Mouse (Mus musculus) myocyte (in vitro differentiated cells): Measurements from ENCODE around the gene Kank1.

ENCODE experiments used
- CEBPB ChIP-seq: IDR thresholded peaks from 2 replicates; pipeline ENCODE4 v1.6.1; 2011; ENCODE audit warnings: mild to moderate bottlenecking, moderate library complexity; ENCODE audit not compliant: poor library complexity, insufficient read depth, severe bottlenecking
- E2F4 ChIP-seq: IDR thresholded peaks from one replicate; pipeline ENCODE4 v1.6.1; 2011; ENCODE audit warnings: mild to moderate bottlenecking, control low read depth, moderate library complexity; ENCODE audit not compliant: insufficient read depth
- MAX ChIP-seq: IDR thresholded peaks from one replicate; pipeline ENCODE4 v1.6.1; 2011; ENCODE audit warnings: low read depth, mild to moderate bottlenecking, control low read depth
- MYOG ChIP-seq, 3 experiments: IDR thresholded peaks; one replicate each; pipeline ENCODE4 v1.6.1; 2011; ENCODE audit warnings: control low read depth in 2 of 3, low read depth in 2 of 3, mild to moderate bottlenecking in 2 of 3; ENCODE audit not compliant: insufficient read length in 2 of 3, control insufficient read depth in 1 of 3, insufficient read depth in 1 of 3
- POLR2A ChIP-seq: IDR thresholded peaks from one replicate; pipeline ENCODE4 v1.6.1; 2011; ENCODE audit warnings: low read depth, mild to moderate bottlenecking, control low read depth, moderate library complexity; ENCODE audit not compliant: insufficient read length
- POLR2AphosphoS2 ChIP-seq: IDR thresholded peaks from one replicate; pipeline ENCODE4 v1.6.1; 2011; ENCODE audit warnings: low read depth, control low read depth; ENCODE audit not compliant: insufficient read length
- REST ChIP-seq: IDR thresholded peaks from one replicate; pipeline ENCODE4 v1.6.1; 2011; ENCODE audit warnings: mild to moderate bottlenecking, control low read depth, moderate library complexity; ENCODE audit not compliant: insufficient read depth, insufficient read length
- TCF12 ChIP-seq: IDR thresholded peaks from one replicate; pipeline ENCODE4 v1.6.1; 2011; ENCODE audit warnings: mild to moderate bottlenecking, control low read depth; ENCODE audit not compliant: poor library complexity, insufficient read depth, severe bottlenecking
- USF1 ChIP-seq: IDR thresholded peaks from one replicate; pipeline ENCODE4 v1.6.1; 2011; ENCODE audit warnings: low read depth, mild to moderate bottlenecking, control low read depth, moderate library complexity

DNA sequence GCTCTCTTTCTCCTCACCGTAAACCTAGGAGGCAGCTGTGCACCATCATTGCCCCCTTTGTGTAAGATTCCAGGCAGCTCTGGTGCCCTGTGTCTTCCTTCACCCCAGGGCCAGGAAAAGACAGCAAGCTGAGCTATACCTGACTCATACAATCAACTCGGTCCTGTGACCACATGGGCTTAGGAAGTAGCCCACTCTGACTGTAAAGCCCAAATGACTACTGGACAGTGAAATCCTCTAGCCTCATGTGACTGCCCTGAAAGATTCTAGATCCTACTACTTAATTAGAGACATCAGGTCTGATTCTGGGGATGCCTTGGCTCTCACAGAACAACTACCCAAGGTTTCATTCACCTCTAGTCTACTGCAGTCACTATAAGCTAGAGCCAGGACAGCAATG lies 209.9 kb downstream of the Kank1 start:
- no peak for TF ChIP-seq USF1
- TF ChIP-seq E2F4, result no peak
- no peak for TF ChIP-seq POLR2A
- TF ChIP-seq MAX, result no peak
- no peak for TF ChIP-seq POLR2AphosphoS2
- no peak for TF ChIP-seq TCF12
- TF ChIP-seq CEBPB, result no peak
- TF ChIP-seq MYOG (IDR thresholded peaks at IDR 0.05; ENCODE audit: control insufficient read depth in 1 of 3, insufficient read depth in 1 of 3, insufficient read length in 2 of 3, low read depth in 2 of 3), result no peak
- TF ChIP-seq REST, result no peak
